Mouse (Mus musculus) heart, embryonic 13.5 days (tissue): ENCODE data around the gene Tyms. TPM values are rescaled to one million over a fixed set of nuclear protein-coding genes. Genes with fewer than 3 reads are reported as not detected.

Experiments used
- ATAC-seq: fragments of 200-750 bp; cut with Nextera tagmentation; 2 replicates; pipeline ENCODE4 v1.8.0; 2017; ENCODE audit warnings: moderate TSS enrichment; ENCODE audit not compliant: insufficient number of reproducible peaks, low FRiP score, low TSS enrichment; ENCODE audit errors: extremely low read depth
- H3K27ac ChIP-seq: fragments of 300-500 bp; sonication (generic); replicated peaks from 2 replicates; pipeline ENCODE4 v1.5.1; 2015; ENCODE audit warnings: moderate library complexity, mild to moderate bottlenecking, inconsistent platforms
- H3K27me3 ChIP-seq: fragments of 300-500 bp; sonication (generic); replicated peaks from 2 replicates; pipeline ENCODE4 v1.6.1; 2015; ENCODE audit warnings: mild to moderate bottlenecking, inconsistent platforms
- H3K36me3 ChIP-seq: fragments of 300-500 bp; sonication (generic); 2 replicates; pipeline ENCODE4 v1.6.1; 2015; ENCODE audit warnings: mild to moderate bottlenecking, inconsistent platforms
- H3K4me1 ChIP-seq: fragments of 300-500 bp; sonication (generic); 2 replicates; pipeline ENCODE4 v1.6.1; 2015; ENCODE audit warnings: inconsistent platforms
- H3K4me2 ChIP-seq: fragments of 300-500 bp; sonication (generic); 2 replicates; pipeline ENCODE4 v1.6.1; 2015; ENCODE audit warnings: inconsistent platforms, mild to moderate bottlenecking, moderate library complexity
- H3K4me3 ChIP-seq: fragments of 300-500 bp; sonication (generic); 2 replicates; pipeline ENCODE4 v1.5.1; 2015; ENCODE audit warnings: moderate library complexity, mild to moderate bottlenecking, inconsistent platforms
- H3K9ac ChIP-seq: fragments of 300-500 bp; sonication (generic); 2 replicates; pipeline ENCODE4 v1.6.1; 2015; ENCODE audit warnings: inconsistent platforms, mild to moderate bottlenecking, moderate library complexity
- H3K9me3 ChIP-seq: fragments of 300-500 bp; sonication (generic); 2 replicates; pipeline ENCODE4 v1.6.1; 2016; ENCODE audit warnings: inconsistent platforms
- WGBS: fragments of 180-500 bp; shearing (Covaris S2); methylation state at CpG from one replicate; pipeline ENCODE4 v1.1.7; 2015; ENCODE audit warnings: mixed read lengths; 5-methylcytosine and 5-hydroxymethylcytosine counted together
- polyA plus RNA-seq: library from polyadenylated mRNA; unstranded; fragments of >200 nt; fragmentation: Nextera tagmentation; extraction: Ambion mirVana; gene quantifications from 2 replicates; pipeline ENCODE4 v1.2.1, GENCODE M21; 2015

Gene Tyms
- polyA plus RNA-seq, 1 experiment from 2014 or later, result 117 TPM

GRCm38 (mm10) chr5:30111126-30111525, 37.7 kb upstream of the Tyms start:
- Histone ChIP-seq H3K4me1 (peaks cover 33% of the 10 kb centered on the region), H3K4me3 (peak overlapping the region; percentile 36), H3K27me3 (peaks cover 99% of the 10 kb centered on the region), H3K4me2 (peak overlapping the region; percentile 67), H3K36me3 (0 out of 2 replicates have a peak, but pooled peaks cover under 1% of the 10 kb centered on the region), H3K27ac (no peak overlapping the region), H3K9ac (peak overlapping the region; percentile 17; the same call in 1 of the 2 replicates), H3K9me3 (no peaks in the 10 kb centered on the region)
- no peak for ATAC-seq
- WGBS, result 3% methylated on average over 18 of the region's 18 CpGs

- Histone ChIP-seq H3K4me2 (peak overlapping the region; percentile 67), H3K9ac (peak overlapping the region; percentile 17; the same call in 1 of the 2 replicates), H3K36me3 (no peaks in the 10 kb centered on the region), H3K27me3 (peaks cover 99% of the 10 kb centered on the region), H3K9me3 (no peaks in the 10 kb centered on the region), H3K27ac (no peak overlapping the region), H3K4me1 (peaks cover 39% of the 10 kb centered on the region), H3K4me3 (peak overlapping the region; percentile 36)
- no peak for ATAC-seq
- 12% methylated on average over 21 of the region's 22 CpGs for WGBS
Observed at GRCm38 (mm10) chr5:30110371-30111060, 37.1 kb upstream of the Tyms start.

GRCm38 (mm10) chr5:30109899-30110298, 36.5 kb upstream of the Tyms start:
- peaks cover 44% of the 10 kb centered on the region for H3K4me1 ChIP-seq
- H3K27ac ChIP-seq, result no peak overlapping the region
- H3K27me3 ChIP-seq, result peaks cover 99% of the 10 kb centered on the region
- ATAC-seq, result no peak
- no peaks in the 10 kb centered on the region for H3K36me3 ChIP-seq
- WGBS, result 47% methylated on average over 2 of the region's 2 CpGs
- H3K4me2 ChIP-seq, result no peak overlapping the region
- H3K4me3 ChIP-seq, result no peak overlapping the region
- H3K9ac ChIP-seq, result no peak overlapping the region
- H3K9me3 ChIP-seq, result no peaks in the 10 kb centered on the region

GRCm38 (mm10) chr5:30108233-30108632, 34.8 kb upstream of the Tyms start:
- Histone ChIP-seq H3K27me3 (peaks cover 99% of the 10 kb centered on the region), H3K9ac (no peak overlapping the region), H3K4me1 (peaks cover 34% of the 10 kb centered on the region), H3K27ac (no peak overlapping the region), H3K4me2 (no peak overlapping the region), H3K9me3 (no peaks in the 10 kb centered on the region), H3K36me3 (no peaks in the 10 kb centered on the region), H3K4me3 (no peak overlapping the region)
- no peak; the same call in 1 of the 2 replicates for ATAC-seq
- 68% methylated on average over 6 of the region's 6 CpGs for WGBS

- WGBS, result 10% methylated on average over 5 of the region's 5 CpGs
- Histone ChIP-seq H3K9ac (no peak overlapping the region), H3K4me1 (peaks cover 34% of the 10 kb centered on the region), H3K9me3 (no peaks in the 10 kb centered on the region), H3K36me3 (no peaks in the 10 kb centered on the region), H3K27me3 (peaks cover 99% of the 10 kb centered on the region), H3K4me2 (no peak overlapping the region), H3K4me3 (no peak overlapping the region), H3K27ac (no peak overlapping the region)
- no peak for ATAC-seq
Observed at GRCm38 (mm10) chr5:30107611-30108041, 34.2 kb upstream of the Tyms start.

GRCm38 (mm10) chr5:30107186-30107585, 33.8 kb upstream of the Tyms start:
- no peaks in the 10 kb centered on the region for H3K9me3 ChIP-seq
- H3K27ac ChIP-seq, result no peak overlapping the region
- no peak overlapping the region for H3K4me3 ChIP-seq
- H3K27me3 ChIP-seq, result peaks cover 99% of the 10 kb centered on the region
- no peak overlapping the region for H3K9ac ChIP-seq
- ATAC-seq, result no peak
- WGBS, result 9% methylated on average over 7 of the region's 7 CpGs
- peaks cover 34% of the 10 kb centered on the region for H3K4me1 ChIP-seq
- H3K36me3 ChIP-seq, result no peaks in the 10 kb centered on the region
- H3K4me2 ChIP-seq, result no peak overlapping the region

- H3K4me1 ChIP-seq, result peaks cover 34% of the 10 kb centered on the region
- H3K4me2 ChIP-seq, result no peak overlapping the region
- H3K9me3 ChIP-seq, result no peaks in the 10 kb centered on the region
- H3K36me3 ChIP-seq, result no peaks in the 10 kb centered on the region
- no peak overlapping the region for H3K27ac ChIP-seq
- no peak for ATAC-seq
- 24% methylated on average over 2 of the region's 2 CpGs for WGBS
- H3K9ac ChIP-seq, result no peak overlapping the region
- H3K4me3 ChIP-seq, result no peak overlapping the region
- peaks cover 95% of the 10 kb centered on the region for H3K27me3 ChIP-seq
Observed at GRCm38 (mm10) chr5:30106756-30107155, 33.3 kb upstream of the Tyms start.

GRCm38 (mm10) chr5:30105668-30106300, 32.4 kb upstream of the Tyms start, which contains the start of gene 3110082J24Rik:
TSS of gene 3110082J24Rik (minus strand) at chr5:30106086.
- no peak for ATAC-seq
- H3K27ac ChIP-seq, result no peak within 1 kb of the TSS
- H3K4me2 ChIP-seq, result peak within 1 kb of the TSS; percentile 90
- peak within 1 kb of the TSS; percentile 61 for H3K9ac ChIP-seq
- peaks cover 86% of the 10 kb centered on the region for H3K27me3 ChIP-seq
- H3K36me3 ChIP-seq, result no peaks in the 10 kb centered on the region
- peak within 1 kb of the TSS; percentile 57 for H3K4me3 ChIP-seq
- 2% methylated on average over 29 of the region's 29 CpGs for WGBS
- peaks cover 8% of the 10 kb centered on the region; the same call in 1 of the 2 replicates for H3K9me3 ChIP-seq
- H3K4me1 ChIP-seq, result peaks cover 24% of the 10 kb centered on the region

- H3K27ac ChIP-seq, result no peak within 1 kb of the TSS
- H3K9ac ChIP-seq, result peak within 1 kb of the TSS; percentile 61
- peaks cover 79% of the 10 kb centered on the region for H3K27me3 ChIP-seq
- H3K36me3 ChIP-seq, result no peaks in the 10 kb centered on the region
- peaks cover 11% of the 10 kb centered on the region; the same call in 1 of the 2 replicates for H3K9me3 ChIP-seq
- WGBS, result under 1% methylated on average over 61 of the region's 65 CpGs
- peak within 1 kb of the TSS; percentile 57 for H3K4me3 ChIP-seq
- ATAC-seq, result no peak
- H3K4me1 ChIP-seq, result peaks cover 17% of the 10 kb centered on the region
- peak within 1 kb of the TSS; percentile 90 for H3K4me2 ChIP-seq
Observed at GRCm38 (mm10) chr5:30104841-30105667, 31.6 kb upstream of the Tyms start, which contains the start of gene Garem2. TSS of gene Garem2 (plus strand) at chr5:30105161.

- H3K4me2 ChIP-seq, result peak overlapping the region; percentile 90
- no peak overlapping the region for H3K27ac ChIP-seq
- 3% methylated on average over 12 of the region's 12 CpGs for WGBS
- peaks cover 72% of the 10 kb centered on the region for H3K27me3 ChIP-seq
- peaks cover 11% of the 10 kb centered on the region; the same call in 1 of the 2 replicates for H3K9me3 ChIP-seq
- ATAC-seq, result no peak
- no peak overlapping the region for H3K9ac ChIP-seq
- no peaks in the 10 kb centered on the region for H3K36me3 ChIP-seq
- H3K4me3 ChIP-seq, result peak overlapping the region; percentile 57
- H3K4me1 ChIP-seq, result peaks cover 17% of the 10 kb centered on the region
Observed at GRCm38 (mm10) chr5:30104339-30104738, 30.9 kb upstream of the Tyms start.

- no peak overlapping the region for H3K4me2 ChIP-seq
- H3K4me3 ChIP-seq, result no peak overlapping the region
- ATAC-seq, result no peak
- peaks cover 62% of the 10 kb centered on the region for H3K27me3 ChIP-seq
- H3K9ac ChIP-seq, result no peak overlapping the region
- 78% methylated on average over 3 of the region's 3 CpGs for WGBS
- H3K36me3 ChIP-seq, result no peaks in the 10 kb centered on the region
- no peak overlapping the region for H3K27ac ChIP-seq
- peaks cover 11% of the 10 kb centered on the region; the same call in 1 of the 2 replicates for H3K9me3 ChIP-seq
- H3K4me1 ChIP-seq, result peaks cover 17% of the 10 kb centered on the region
Observed at GRCm38 (mm10) chr5:30103340-30103739, 29.9 kb upstream of the Tyms start.
